Mouse (Mus musculus) lung, postnatal 25 days (tissue): Measurements from ENCODE around the gene Abcb6.
A peak's percentile ranks its signal among the peaks of the same experiment; 100 is the strongest.

Source experiments
- DNase-seq: peaks from one replicate; pipeline ENCODE4 v3.0.0; 2022; ENCODE audit warnings: low spot score

Gene Abcb6

GRCm38 (mm10) chr1:75201236-75201635, 21.0 kb upstream of the Abcb6 start:
- no peak for DNase-seq

GRCm38 (mm10) chr1:75192452-75192851, 12.3 kb upstream of the Abcb6 start:
- peak; percentile 57 for DNase-seq

- DNase-seq: peak; percentile 99
Measured at GRCm38 (mm10) chr1:75191622-75192402, 11.6 kb upstream of the Abcb6 start, which contains the start of the genes Ankzf1 and Atg9a. Ankzf1 (plus strand) TSS chr1:75192151. Atg9a (minus strand) TSS chr1:75192196.

GRCm38 (mm10) chr1:75191258-75191621, 11.0 kb upstream of the Abcb6 start:
- DNase-seq: no peak

- DNase-seq: no peak
Measured at GRCm38 (mm10) chr1:75190577-75190976, 10.4 kb upstream of the Abcb6 start.

- DNase-seq: peak; percentile 48
Measured at GRCm38 (mm10) chr1:75187914-75188483, 7.8 kb upstream of the Abcb6 start.

GRCm38 (mm10) chr1:75187126-75187525, 6.9 kb upstream of the Abcb6 start:
- no peak for DNase-seq

- DNase-seq: no peak
Measured at GRCm38 (mm10) chr1:75185495-75185894, 5.3 kb upstream of the Abcb6 start.

GRCm38 (mm10) chr1:75182160-75182559, 2.0 kb upstream of the Abcb6 start:
- DNase-seq: no peak

GRCm38 (mm10) chr1:75181377-75181870, 1.2 kb upstream of the Abcb6 start:
- DNase-seq: no peak

- DNase-seq: no peak
Measured at GRCm38 (mm10) chr1:75180741-75181140, 549 bp upstream of the Abcb6 start.

GRCm38 (mm10) chr1:75179334-75180104, 673 bp downstream of the Abcb6 start:
- no peak for DNase-seq

- DNase-seq: peak; percentile 98
Measured at GRCm38 (mm10) chr1:75168472-75169464, 11.4 kb downstream of the Abcb6 start, which contains the start of gene Zfand2b. Zfand2b (plus strand) TSS chr1:75168646.

- no peak for DNase-seq
Measured at GRCm38 (mm10) chr1:75168093-75168471, 12.1 kb downstream of the Abcb6 start.

- DNase-seq: no peak
Measured at GRCm38 (mm10) chr1:75160256-75160617, 20.0 kb downstream of the Abcb6 start.

- no peak for DNase-seq
Measured at GRCm38 (mm10) chr1:75159540-75160255, 20.5 kb downstream of the Abcb6 start.

GRCm38 (mm10) chr1:75158990-75159389, 21.2 kb downstream of the Abcb6 start:
- DNase-seq: no peak

- DNase-seq: no peak
Measured at GRCm38 (mm10) chr1:75155837-75156236, 24.4 kb downstream of the Abcb6 start.

- no peak for DNase-seq
Measured at GRCm38 (mm10) chr1:75148727-75149126, 31.5 kb downstream of the Abcb6 start.

- DNase-seq: no peak
Measured at GRCm38 (mm10) chr1:75147411-75148135, 32.6 kb downstream of the Abcb6 start.
